Mouse (Mus musculus) myocyte (in vitro differentiated cells): Measurements from ENCODE around the gene Plg. TPM values are rescaled to one million over a fixed set of nuclear protein-coding genes. Genes with fewer than 3 reads are reported as not detected.

Source experiments
- H3K27me3 ChIP-seq: one replicate; pipeline ENCODE4 v1.6.1; 2011; ENCODE audit not compliant: control insufficient read depth, insufficient read depth, insufficient read length
- H3K36me3 ChIP-seq: one replicate; pipeline ENCODE4 v1.6.1; 2011; ENCODE audit not compliant: control insufficient read depth, insufficient read depth
- H3K4me2 ChIP-seq: one replicate; pipeline ENCODE4 v1.6.1; 2011; ENCODE audit warnings: low read depth, control low read depth
- H3K4me3 ChIP-seq: one replicate; pipeline ENCODE4 v1.5.1; 2011; ENCODE audit warnings: mild to moderate bottlenecking, control low read depth, moderate library complexity
- H3K79me2 ChIP-seq: one replicate; pipeline ENCODE4 v1.6.1; 2011; ENCODE audit not compliant: control insufficient read depth, insufficient read depth
- H3ac ChIP-seq: one replicate; pipeline ENCODE4 v1.6.1; 2011; ENCODE audit not compliant: control insufficient read depth, insufficient read length
- CEBPB ChIP-seq: IDR thresholded peaks from 2 replicates; pipeline ENCODE4 v1.6.1; 2011; ENCODE audit warnings: mild to moderate bottlenecking, moderate library complexity; ENCODE audit not compliant: poor library complexity, insufficient read depth, severe bottlenecking
- E2F4 ChIP-seq: IDR thresholded peaks from one replicate; pipeline ENCODE4 v1.6.1; 2011; ENCODE audit warnings: mild to moderate bottlenecking, control low read depth, moderate library complexity; ENCODE audit not compliant: insufficient read depth
- MAX ChIP-seq: IDR thresholded peaks from one replicate; pipeline ENCODE4 v1.6.1; 2011; ENCODE audit warnings: low read depth, mild to moderate bottlenecking, control low read depth
- MYOD1 ChIP-seq, 3 experiments: IDR thresholded peaks; one replicate each; pipeline ENCODE4 v1.6.1; 2011; ENCODE audit warnings: control low read depth in 2 of 3, low read depth in 2 of 3, mild to moderate bottlenecking in 2 of 3, moderate library complexity in 1 of 3; ENCODE audit not compliant: insufficient read length in 2 of 3, control insufficient read depth in 1 of 3
- MYOG ChIP-seq, 3 experiments: IDR thresholded peaks; one replicate each; pipeline ENCODE4 v1.6.1; 2011; ENCODE audit warnings: control low read depth in 2 of 3, low read depth in 2 of 3, mild to moderate bottlenecking in 2 of 3; ENCODE audit not compliant: insufficient read length in 2 of 3, control insufficient read depth in 1 of 3, insufficient read depth in 1 of 3
- POLR2A ChIP-seq: IDR thresholded peaks from one replicate; pipeline ENCODE4 v1.6.1; 2011; ENCODE audit warnings: low read depth, mild to moderate bottlenecking, control low read depth, moderate library complexity; ENCODE audit not compliant: insufficient read length
- POLR2AphosphoS2 ChIP-seq: IDR thresholded peaks from one replicate; pipeline ENCODE4 v1.6.1; 2011; ENCODE audit warnings: low read depth, control low read depth; ENCODE audit not compliant: insufficient read length
- REST ChIP-seq: IDR thresholded peaks from one replicate; pipeline ENCODE4 v1.6.1; 2011; ENCODE audit warnings: mild to moderate bottlenecking, control low read depth, moderate library complexity; ENCODE audit not compliant: insufficient read depth, insufficient read length
- SRF ChIP-seq: IDR thresholded peaks from one replicate; pipeline ENCODE4 v1.6.1; 2011; ENCODE audit warnings: low read depth; ENCODE audit not compliant: control insufficient read depth, insufficient read length
- TCF12 ChIP-seq: IDR thresholded peaks from one replicate; pipeline ENCODE4 v1.6.1; 2011; ENCODE audit warnings: mild to moderate bottlenecking, control low read depth; ENCODE audit not compliant: poor library complexity, insufficient read depth, severe bottlenecking
- TCF3 ChIP-seq: IDR thresholded peaks from one replicate; pipeline ENCODE4 v1.6.1; 2011; ENCODE audit warnings: low read depth, control low read depth; ENCODE audit not compliant: insufficient read length
- USF1 ChIP-seq: IDR thresholded peaks from one replicate; pipeline ENCODE4 v1.6.1; 2011; ENCODE audit warnings: low read depth, mild to moderate bottlenecking, control low read depth, moderate library complexity
- polyA plus RNA-seq: library from polyadenylated mRNA; unstranded; fragments of >200 nt; fragmentation: generic; extraction: Trizol; gene quantifications from one replicate; pipeline ENCODE4 v1.2.1, GENCODE M21; 2012; ENCODE audit warnings: missing spikeins

Plg gene
- polyA plus RNA-seq, 1 experiment, result not detected

DNA sequence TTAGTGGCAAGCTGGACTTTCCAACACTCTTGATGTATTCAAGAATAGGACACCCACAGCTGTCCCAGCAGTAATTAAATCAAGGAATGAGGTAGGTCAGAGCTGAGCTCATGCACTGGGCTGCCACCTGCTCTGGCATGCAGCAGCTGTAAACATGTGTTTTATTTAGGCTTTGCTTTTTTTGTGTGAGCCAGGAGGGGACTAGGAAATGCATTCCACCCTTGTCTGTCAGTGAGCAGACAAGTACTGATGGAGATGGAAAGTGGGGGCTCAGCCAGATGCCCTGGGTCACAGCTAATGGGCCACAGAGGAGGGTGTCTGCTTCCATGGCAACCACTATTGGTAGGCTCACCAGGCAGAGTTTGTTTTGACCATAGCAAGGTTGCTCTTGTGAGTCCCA lies 50.0 kb downstream of the Plg start:
- Histone ChIP-seq H3K27me3 (peaks cover 62% of the 10 kb centered on the region), H3ac (no peak overlapping the region), H3K79me2 (no peaks in the 10 kb centered on the region), H3K4me2 (no peak overlapping the region), H3K36me3 (no peaks in the 10 kb centered on the region), H3K4me3 (no peak overlapping the region)
- TF ChIP-seq MYOG (IDR thresholded peaks at IDR 0.05; ENCODE audit: control insufficient read depth in 1 of 3, insufficient read depth in 1 of 3, insufficient read length in 2 of 3, low read depth in 2 of 3) (no peak), MYOD1 (IDR thresholded peaks at IDR 0.05; ENCODE audit: control insufficient read depth in 1 of 3, insufficient read length in 2 of 3, low read depth in 2 of 3) (peak in 2 of 3 experiments; percentile 32 to 63)

DNA sequence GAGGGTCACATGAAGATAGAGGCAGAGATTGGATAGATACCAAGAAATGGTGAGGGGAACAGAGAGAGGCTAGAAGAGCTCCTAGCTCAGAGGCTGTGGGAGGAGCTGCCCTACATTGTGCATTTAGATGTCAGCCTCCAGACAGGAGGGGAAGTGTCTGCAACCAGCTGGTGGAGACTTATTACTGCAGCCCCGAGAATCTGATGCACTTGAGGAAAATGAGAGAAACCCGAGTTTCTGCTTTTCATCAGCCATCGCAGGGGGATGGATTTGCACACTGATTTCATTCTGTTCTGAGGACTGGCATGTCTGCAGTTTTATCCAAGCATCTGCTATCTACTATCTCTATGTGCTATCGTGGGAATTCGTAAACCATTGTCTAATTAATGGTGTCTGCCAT lies 53.3 kb downstream of the Plg start:
- Histone ChIP-seq H3K4me2 (no peak overlapping the region), H3K36me3 (no peaks in the 10 kb centered on the region), H3ac (no peak overlapping the region), H3K4me3 (no peak overlapping the region), H3K27me3 (peaks cover 35% of the 10 kb centered on the region), H3K79me2 (no peaks in the 10 kb centered on the region)
- TF ChIP-seq E2F4, result no peak
- no peak for TF ChIP-seq SRF
- no peak for TF ChIP-seq MYOG (IDR thresholded peaks at IDR 0.05; ENCODE audit: control insufficient read depth in 1 of 3, insufficient read depth in 1 of 3, insufficient read length in 2 of 3, low read depth in 2 of 3)
- TF ChIP-seq USF1, result no peak
- no peak for TF ChIP-seq TCF12
- no peak for TF ChIP-seq POLR2AphosphoS2
- TF ChIP-seq MYOD1 (IDR thresholded peaks at IDR 0.05; ENCODE audit: control insufficient read depth in 1 of 3, insufficient read length in 2 of 3, low read depth in 2 of 3), result no peak
- no peak for TF ChIP-seq REST
- no peak for TF ChIP-seq MAX

DNA sequence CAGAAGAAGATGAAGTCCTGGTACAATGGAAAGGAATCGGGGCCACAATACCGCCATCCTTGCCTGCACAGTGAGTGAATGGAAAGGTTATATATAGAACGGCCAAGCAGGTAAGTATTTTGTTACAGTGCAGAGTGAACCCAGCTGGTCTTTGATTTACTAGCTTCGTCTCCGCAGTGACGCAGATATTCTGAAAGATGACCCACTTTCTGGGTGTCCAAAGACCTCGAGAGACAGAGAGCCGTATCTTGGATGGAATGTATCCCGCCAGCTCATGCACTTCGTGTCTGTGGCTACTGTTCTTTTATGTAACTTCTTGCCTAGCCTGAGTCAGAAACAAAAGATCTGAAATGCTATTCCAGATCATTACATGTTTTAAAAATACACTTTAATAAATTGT lies 59.4 kb downstream of the Plg start:
- Histone ChIP-seq H3K36me3 (no peaks in the 10 kb centered on the region), H3K79me2 (no peaks in the 10 kb centered on the region), H3K4me2 (no peak overlapping the region), H3ac (no peak overlapping the region), H3K27me3 (peaks cover 18% of the 10 kb centered on the region), H3K4me3 (no peak overlapping the region)
- TF ChIP-seq SRF, result no peak
- TF ChIP-seq REST, result no peak
- no peak for TF ChIP-seq POLR2AphosphoS2
- no peak for TF ChIP-seq MAX
- TF ChIP-seq MYOD1 (IDR thresholded peaks at IDR 0.05; ENCODE audit: control insufficient read depth in 1 of 3, insufficient read length in 2 of 3, low read depth in 2 of 3), result no peak
- TF ChIP-seq TCF3, result no peak
- no peak for TF ChIP-seq CEBPB
- no peak for TF ChIP-seq E2F4
- TF ChIP-seq MYOG (IDR thresholded peaks at IDR 0.05; ENCODE audit: control insufficient read depth in 1 of 3, insufficient read depth in 1 of 3, insufficient read length in 2 of 3, low read depth in 2 of 3), result no peak
- TF ChIP-seq POLR2A, result no peak

DNA sequence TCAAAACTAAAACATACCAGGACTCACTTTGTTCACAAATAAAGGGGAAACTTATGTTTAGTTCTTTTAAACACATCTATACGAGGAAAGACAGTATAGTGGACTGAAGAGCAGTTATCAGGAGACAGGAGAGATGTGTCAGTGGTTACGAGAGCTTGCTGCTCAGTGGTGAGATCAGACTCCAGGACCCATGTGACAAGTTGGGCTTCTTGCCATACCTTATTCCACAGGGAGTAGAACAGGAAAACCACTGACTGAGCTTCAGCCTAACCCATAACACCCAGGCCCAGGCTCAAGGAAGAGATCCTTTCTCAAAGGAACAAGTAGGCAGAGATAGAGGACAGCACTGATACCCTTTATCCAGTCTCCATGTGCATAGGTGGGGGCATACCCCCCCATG lies 66.2 kb downstream of the Plg start:
- H3K27me3 ChIP-seq, result peaks cover 11% of the 10 kb centered on the region
- no peaks in the 10 kb centered on the region for H3K79me2 ChIP-seq
- TF ChIP-seq MYOD1 (IDR thresholded peaks at IDR 0.05; ENCODE audit: control insufficient read depth in 1 of 3, insufficient read length in 2 of 3, low read depth in 2 of 3) (no peak), USF1 (peak; percentile 66), TCF12 (no peak)
- H3K36me3 ChIP-seq, result no peaks in the 10 kb centered on the region
- H3ac ChIP-seq, result no peak overlapping the region
- peak overlapping the region; percentile 30 for H3K4me2 ChIP-seq
- H3K4me3 ChIP-seq, result no peak overlapping the region

DNA sequence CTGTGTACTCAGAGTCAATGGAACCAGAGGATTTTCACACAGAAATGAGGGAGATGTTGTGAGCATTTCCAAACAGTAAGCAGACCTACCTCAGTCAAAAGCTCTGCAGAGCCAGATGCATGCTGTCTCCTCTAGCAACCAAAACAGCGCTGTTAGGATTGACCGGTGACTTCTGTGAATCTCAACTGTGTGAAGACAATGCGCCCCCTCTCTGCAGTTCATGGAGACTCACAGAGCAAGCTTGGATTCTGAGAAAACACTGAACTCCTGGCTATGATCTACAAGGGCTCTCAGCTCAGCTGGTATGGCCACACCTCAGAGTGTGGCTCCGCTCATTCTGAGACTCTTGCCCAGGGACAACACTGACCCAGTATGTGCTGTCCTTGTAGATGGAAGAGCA lies 72.8 kb downstream of the Plg start:
- H3K4me3 ChIP-seq, result no peak overlapping the region
- no peaks in the 10 kb centered on the region for H3K36me3 ChIP-seq
- no peak for TF ChIP-seq SRF
- no peak overlapping the region for H3K4me2 ChIP-seq
- H3K79me2 ChIP-seq, result no peaks in the 10 kb centered on the region
- H3K27me3 ChIP-seq, result peaks cover 33% of the 10 kb centered on the region
- no peak overlapping the region for H3ac ChIP-seq

DNA sequence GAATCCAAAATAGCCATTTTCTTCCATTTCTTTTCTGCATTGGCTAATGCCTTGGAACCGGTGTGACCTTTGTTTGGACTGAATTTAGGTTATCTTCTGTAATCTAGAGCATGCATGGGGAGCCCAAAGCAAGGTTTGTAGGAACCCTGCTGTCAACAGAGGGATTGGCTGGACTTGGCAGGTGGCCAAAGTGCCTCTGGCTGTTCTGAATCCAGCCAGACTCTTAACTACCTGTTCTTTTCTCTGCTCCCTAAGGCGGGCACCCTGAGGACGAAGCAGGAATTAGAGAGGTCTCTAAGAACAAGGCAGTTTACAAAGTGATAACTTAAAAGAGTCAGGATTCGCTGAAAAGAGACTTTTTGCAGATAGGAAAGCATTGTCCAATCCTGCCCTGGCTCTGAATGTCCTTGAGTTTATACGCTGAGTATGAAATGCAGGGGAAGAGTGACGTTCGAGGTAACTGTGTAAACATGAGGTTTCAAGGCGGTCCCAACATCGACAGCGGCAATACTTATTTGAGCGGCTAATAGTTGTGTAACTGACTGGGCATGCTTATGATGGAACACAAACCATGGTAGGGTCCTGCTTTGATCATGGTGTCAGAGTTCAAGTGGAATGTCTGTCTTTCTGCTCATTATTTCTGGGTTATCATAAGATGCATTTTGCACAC lies 74.6 kb downstream of the Plg start:
- no peak for TF ChIP-seq E2F4
- no peak for TF ChIP-seq TCF3
- TF ChIP-seq REST, result no peak
- no peak for TF ChIP-seq MYOG (IDR thresholded peaks at IDR 0.05; ENCODE audit: control insufficient read depth in 1 of 3, insufficient read depth in 1 of 3, insufficient read length in 2 of 3, low read depth in 2 of 3)
- no peak for TF ChIP-seq SRF
- no peak for TF ChIP-seq CEBPB
- TF ChIP-seq POLR2A, result no peak
- TF ChIP-seq MAX, result no peak
- no peak for TF ChIP-seq POLR2AphosphoS2
- TF ChIP-seq TCF12, result no peak
- no peak for TF ChIP-seq MYOD1 (IDR thresholded peaks at IDR 0.05; ENCODE audit: control insufficient read depth in 1 of 3, insufficient read length in 2 of 3, low read depth in 2 of 3)
- no peak for TF ChIP-seq USF1

More for the DNA sequence above, 74.6 kb downstream of the Plg start:
- no peaks in the 10 kb centered on the region for H3K36me3 ChIP-seq
- peaks cover 25% of the 10 kb centered on the region for H3K27me3 ChIP-seq
- no peak overlapping the region for H3K4me3 ChIP-seq
- no peaks in the 10 kb centered on the region for H3K79me2 ChIP-seq
- no peak overlapping the region for H3ac ChIP-seq
- no peak overlapping the region for H3K4me2 ChIP-seq
